Mouse (Mus musculus) cerebellum, postnatal 4 days (tissue): ENCODE data around the gene Muc1.
A peak's percentile ranks its signal among the peaks of the same experiment; 100 is the strongest.

Experiments used
- DNase-seq, 2 experiments: peaks; one replicate each; pipeline ENCODE4 v3.0.0; 2022; ENCODE audit warnings: low spot score in 2 of 2, mixed read lengths in 1 of 2

Gene Muc1

GRCm38 (mm10) chr3:89228836-89229235 is at the start of gene Muc1:
Gene Muc1 (plus strand): TSS chr3:89229057.
- no peak for DNase-seq

- DNase-seq = no peak
Measured at GRCm38 (mm10) chr3:89181749-89182500, 46.9 kb upstream of the Muc1 start.

GRCm38 (mm10) chr3:89182531-89183057 is 46.3 kb upstream of the Muc1 start:
- no peak for DNase-seq

- peak; percentile 69 to 79 for DNase-seq
Measured at GRCm38 (mm10) chr3:89183058-89183958, 45.5 kb upstream of the Muc1 start, which contains the start of gene Fam189b. Gene Fam189b (plus strand): TSS chr3:89183143.

GRCm38 (mm10) chr3:89183959-89184315 is 44.9 kb upstream of the Muc1 start:
- no peak for DNase-seq

GRCm38 (mm10) chr3:89187197-89187596 is 41.7 kb upstream of the Muc1 start:
- DNase-seq = no peak

GRCm38 (mm10) chr3:89187690-89188477 is 41.0 kb upstream of the Muc1 start:
- no peak for DNase-seq

GRCm38 (mm10) chr3:89188478-89188875 is 40.4 kb upstream of the Muc1 start:
- no peak for DNase-seq

- DNase-seq = no peak
Measured at GRCm38 (mm10) chr3:89190436-89190835, 38.4 kb upstream of the Muc1 start.

- no peak for DNase-seq
Measured at GRCm38 (mm10) chr3:89193351-89193750, 35.5 kb upstream of the Muc1 start.

- DNase-seq = no peak
Measured at GRCm38 (mm10) chr3:89193853-89194252, 35.0 kb upstream of the Muc1 start.

GRCm38 (mm10) chr3:89195979-89196877 is 32.6 kb upstream of the Muc1 start:
- peak; percentile 76 to 88 for DNase-seq

GRCm38 (mm10) chr3:89199839-89200238 is 29.0 kb upstream of the Muc1 start:
- DNase-seq = no peak

- DNase-seq = peak; percentile 78 to 85
Measured at GRCm38 (mm10) chr3:89202253-89203141, 26.4 kb upstream of the Muc1 start, which contains the start of gene Gba. Gene Gba (plus strand): TSS chr3:89202928.

GRCm38 (mm10) chr3:89203142-89203514 is 25.7 kb upstream of the Muc1 start:
- no peak for DNase-seq

GRCm38 (mm10) chr3:89206079-89206478 is 22.8 kb upstream of the Muc1 start:
- no peak for DNase-seq

GRCm38 (mm10) chr3:89206695-89207094 is 22.2 kb upstream of the Muc1 start:
- DNase-seq = no peak

GRCm38 (mm10) chr3:89208075-89208657 is 20.7 kb upstream of the Muc1 start:
- DNase-seq = no peak

GRCm38 (mm10) chr3:89208736-89209135 is 20.1 kb upstream of the Muc1 start:
- DNase-seq = no peak
